Mouse (Mus musculus): ENCODE results near the gene Lonp1.

Gene Lonp1

GRCm38 (mm10) chr17:56588921-56589320 is 37.8 kb downstream of the Lonp1 start:
- no peak for DNase-seq (ENCODE audit: low spot score in 2 of 2)

GRCm38 (mm10) chr17:56587773-56588172 is 38.9 kb downstream of the Lonp1 start:
- DNase-seq (ENCODE audit: low spot score in 2 of 2): no peak

- DNase-seq (ENCODE audit: low spot score in 2 of 2): peak; percentile 39 to 52
Observed at GRCm38 (mm10) chr17:56585171-56585821, 41.4 kb downstream of the Lonp1 start.

GRCm38 (mm10) chr17:56584257-56585130 is 42.2 kb downstream of the Lonp1 start, which contains the start of the genes Safb2 and Safb:
Gene Safb2 (minus strand): TSS chr17:56584585.
Gene Safb (plus strand): TSS chr17:56584825.
- peak; percentile 98 to 99 for DNase-seq (ENCODE audit: low spot score in 2 of 2)

GRCm38 (mm10) chr17:56583611-56584256 is 43.0 kb downstream of the Lonp1 start:
- peak in 1 of 2 experiments; percentile 32 for DNase-seq (ENCODE audit: low spot score in 2 of 2)

GRCm38 (mm10) chr17:56583071-56583470 is 43.6 kb downstream of the Lonp1 start:
- DNase-seq (ENCODE audit: low spot score in 2 of 2): no peak

- no peak for DNase-seq (ENCODE audit: low spot score in 2 of 2)
Observed at GRCm38 (mm10) chr17:56572939-56573338, 53.7 kb downstream of the Lonp1 start.

- no peak for DNase-seq (ENCODE audit: low spot score in 2 of 2)
Observed at GRCm38 (mm10) chr17:56572154-56572553, 54.5 kb downstream of the Lonp1 start.

GRCm38 (mm10) chr17:56570287-56570686 is 56.4 kb downstream of the Lonp1 start:
- no peak for DNase-seq (ENCODE audit: low spot score in 2 of 2)

- DNase-seq (ENCODE audit: low spot score in 2 of 2): no peak
Observed at GRCm38 (mm10) chr17:56567370-56567769, 59.3 kb downstream of the Lonp1 start.

GRCm38 (mm10) chr17:56566918-56567317 is 59.8 kb downstream of the Lonp1 start:
- DNase-seq (ENCODE audit: low spot score in 2 of 2): no peak

GRCm38 (mm10) chr17:56566293-56566692 is 60.4 kb downstream of the Lonp1 start:
- DNase-seq (ENCODE audit: low spot score in 2 of 2): no peak

Data from spleen, postnatal 14 days (tissue).